ENCODE assay signal across 16 mouse cellular contexts in the genomic region with DNA sequence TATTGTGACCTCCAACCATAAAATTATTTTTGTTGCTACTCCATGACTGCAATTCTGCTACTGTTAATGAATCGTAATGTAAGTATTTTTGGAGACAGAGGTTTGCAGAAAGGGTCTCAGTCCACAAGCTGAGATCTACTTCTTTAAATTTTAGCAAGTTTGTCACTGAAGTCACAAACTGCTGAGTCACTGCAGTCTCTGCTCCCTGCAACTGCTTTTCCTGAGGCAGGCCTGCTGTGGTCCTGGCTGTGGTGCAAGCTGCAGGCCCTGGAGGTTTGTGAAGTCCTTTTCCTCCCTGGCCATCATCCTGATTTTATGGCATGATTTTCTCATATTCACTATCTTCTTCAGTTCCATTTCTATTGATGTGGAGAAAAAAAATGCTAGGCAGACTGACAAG.
DNase-seq lines count a peak whose midpoint lies in the region; ATAC-seq lines count a peak whose summit lies in the region.
"Had no signal": no experiment of that assay in that cellular context is flagged by ENCODE, and none has a peak within 500 bp of the region (broad histone marks: within the 10 kb centered on the region; RNA-seq: fewer than 3 reads in every experiment).

No protein-coding gene starts in this region.

- H3K27ac ChIP-seq in forebrain, embryonic 12.5 days: no peak overlapping the region
- H3K27ac ChIP-seq: forebrain, embryonic 13.5 days; layer of hippocampus, adult 2 months; limb, embryonic 15.5 days; neural tube, embryonic 15.5 days had no signal

- H3K4me1 ChIP-seq in forebrain, embryonic 12.5 days: no peaks in the 10 kb centered on the region
- H3K4me1 ChIP-seq: limb, embryonic 15.5 days; neural tube, embryonic 15.5 days had no signal

- no peaks in the 10 kb centered on the region for H3K27me3 ChIP-seq in forebrain, embryonic 12.5 days
- H3K27me3 ChIP-seq: forebrain, embryonic 13.5 days; limb, embryonic 15.5 days; neural tube, embryonic 15.5 days had no signal

- no peak for ATAC-seq in forebrain, embryonic 12.5 days (ENCODE audit: low FRiP score)
- ATAC-seq: activated CD4-positive, CD25-positive, alpha-beta regulatory T cell, adult 4 months; forebrain, embryonic 13.5 days had no signal

- H3K9ac ChIP-seq in forebrain, embryonic 12.5 days: no peak overlapping the region
- H3K9ac ChIP-seq: forebrain, embryonic 13.5 days; limb, embryonic 15.5 days; lung, embryonic 14.5 days; neural tube, embryonic 15.5 days had no signal

- no peak overlapping the region for H3K4me2 ChIP-seq in forebrain, embryonic 12.5 days
- H3K4me2 ChIP-seq: forebrain, embryonic 13.5 days; limb, embryonic 15.5 days; lung, embryonic 14.5 days; neural tube, embryonic 15.5 days had no signal

- no peaks in the 10 kb centered on the region for H3K9me3 ChIP-seq in forebrain, embryonic 12.5 days
- H3K9me3 ChIP-seq: forebrain, embryonic 13.5 days; limb, embryonic 15.5 days; neural tube, embryonic 15.5 days had no signal

- H3K36me3 ChIP-seq in forebrain, embryonic 12.5 days (replicated peaks): no peaks in the 10 kb centered on the region
- H3K36me3 ChIP-seq: limb, embryonic 15.5 days; neural tube, embryonic 15.5 days had no signal

- WGBS in forebrain, embryonic 12.5 days: 85% methylated on average over 1 of the region's 1 CpGs

- H3K4me3 ChIP-seq in forebrain, embryonic 12.5 days (replicated peaks): no peak overlapping the region
- H3K4me3 ChIP-seq: forebrain, embryonic 13.5 days; layer of hippocampus, adult 2 months; limb, embryonic 15.5 days; neural tube, embryonic 15.5 days had no signal

- DNase-seq in gastrocnemius, adult 18-20 months (ENCODE audit: low spot score): peak; percentile 36
- no peak for DNase-seq in gastrocnemius, adult 8-10 months (ENCODE audit: low spot score in 2 of 2)
- peak; percentile 6 for DNase-seq in urinary bladder, postnatal 14 days (ENCODE audit: low spot score)
- no peak for DNase-seq in urinary bladder, postnatal 10 days (ENCODE audit: low spot score)
- DNase-seq in heart, adult 9 months (ENCODE audit: low spot score in 2 of 2): peak; percentile 20 to 41
- peak; percentile 43 for DNase-seq in skeletal muscle tissue, adult 2 months (ENCODE audit: low read depth, low spot score)
- DNase-seq in spleen, postnatal 36 days (ENCODE audit: low spot score in 2 of 2): no peak
- DNase-seq: kidney, adult 11 months; lung, embryonic 14.5 days; right cerebral cortex, adult 18-20 months had no signal

Comparison
In these comparisons a context has a peak if more than half of its experiments do, and no peak if none do; other contexts are left out.
1. DNase-seq: peak in gastrocnemius, adult 18-20 months (single experiment), urinary bladder, postnatal 14 days (single experiment), heart, adult 9 months (2 of 2) and skeletal muscle tissue, adult 2 months (single experiment); none in gastrocnemius, adult 8-10 months (0 of 2), urinary bladder, postnatal 10 days (single experiment) and spleen, postnatal 36 days (0 of 2).